In the genomic region with DNA sequence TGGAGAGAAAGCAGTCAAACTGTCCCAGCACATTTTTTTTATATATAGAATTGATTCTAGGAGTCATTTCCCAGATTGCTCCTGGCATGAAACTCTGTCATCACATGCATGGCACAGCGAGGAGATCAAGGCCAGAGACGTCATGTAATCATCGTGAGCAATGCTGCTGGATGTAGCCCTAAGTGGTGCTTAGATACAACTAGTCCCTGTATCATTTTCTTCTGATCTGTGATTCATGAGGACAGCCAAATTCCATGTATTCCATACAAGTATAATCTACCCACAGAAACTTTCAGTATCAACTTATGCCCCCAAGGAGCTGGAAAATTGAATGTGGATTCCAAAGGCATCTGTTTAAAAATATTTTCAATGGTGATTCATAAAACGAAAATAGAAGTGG, we compare ENCODE assay signal across 19 mouse cellular contexts.
"Had no signal": no experiment of that assay in that cellular context is flagged by ENCODE, and none has a peak within 500 bp of the region (broad histone marks: within the 10 kb centered on the region; RNA-seq: fewer than 3 reads in every experiment).

No protein-coding gene starts in this region.

- H3K9me3 ChIP-seq: limb, embryonic 12.5 days; liver, embryonic 13.5 days; lung, embryonic 15.5 days; megakaryocyte, embryonic 14.5 days; neural tube, embryonic 13.5 days had no signal

- H3K36me3 ChIP-seq: limb, embryonic 12.5 days; liver, embryonic 13.5 days; lung, embryonic 15.5 days; neural tube, embryonic 13.5 days had no signal

- H3K27me3 ChIP-seq: limb, embryonic 12.5 days; liver, embryonic 13.5 days; lung, embryonic 15.5 days; megakaryocyte, embryonic 14.5 days; neural tube, embryonic 13.5 days had no signal

- H3K4me3 ChIP-seq: layer of hippocampus, adult 2 months; limb, embryonic 12.5 days; liver, embryonic 13.5 days; lung, embryonic 15.5 days; megakaryocyte, embryonic 14.5 days; neural tube, embryonic 13.5 days had no signal

- H3K9ac ChIP-seq: limb, embryonic 12.5 days; liver, embryonic 13.5 days; liver, postnatal 0 days; lung, embryonic 15.5 days; neural tube, embryonic 13.5 days had no signal

- DNase-seq: kidney, postnatal 4 days; liver; liver, embryonic 13.5 days; liver, postnatal 0 days; lung, postnatal 14 days; retina, postnatal 1 day; right cerebral cortex, postnatal 4 days; spleen, adult 18-20 months; thymus, adult 2 months; thymus, postnatal 25 days had no signal

- ATAC-seq: liver, postnatal 0 days; midbrain, embryonic 16.5 days had no signal

- H3K27ac ChIP-seq: kidney, postnatal 0 days; layer of hippocampus, adult 2 months; limb, embryonic 12.5 days; liver, embryonic 13.5 days; lung, embryonic 15.5 days; macrophage; neural tube, embryonic 13.5 days had no signal

- H3K4me1 ChIP-seq: liver, embryonic 13.5 days; lung, embryonic 15.5 days; megakaryocyte, embryonic 14.5 days had no signal

- H3K4me2 ChIP-seq: limb, embryonic 12.5 days; liver, embryonic 13.5 days; lung, embryonic 15.5 days; midbrain, embryonic 11.5 days; neural tube, embryonic 13.5 days had no signal
